Mouse (Mus musculus) liver, adult 2 months (tissue): ENCODE results near the gene Fndc3b. TPM values are rescaled to one million over a fixed set of nuclear protein-coding genes. Genes with fewer than 3 reads are reported as not detected.
A peak's percentile ranks its signal among the peaks of the same experiment; 100 is the strongest.
"Not testable (repeated sequence)": the region's sequence is repeated elsewhere in the genome, so short reads cannot be mapped to it uniquely, and the experiment has no call there.

Experiments used
- DNase-seq: peaks from one replicate; pipeline ENCODE4 v3.0.0-alpha.2; 2011; ENCODE audit warnings: low read depth, low spot score; ENCODE audit errors: extremely low read depth
- H3K27ac ChIP-seq: fragments of 200-500 bp; replicated peaks from 2 replicates; pipeline ENCODE4 v1.5.1; 2012; ENCODE audit warnings: low read depth, mild to moderate bottlenecking, control low read depth, inconsistent platforms, low read length; ENCODE audit not compliant: insufficient read depth
- H3K27me3 ChIP-seq: fragments of 200-500 bp; 2 replicates; pipeline ENCODE4 v1.6.1; 2012; ENCODE audit warnings: mild to moderate bottlenecking, moderate library complexity, low read length, inconsistent platforms; ENCODE audit not compliant: control insufficient read depth, insufficient read depth
- H3K36me3 ChIP-seq: fragments of 200-500 bp; 2 replicates; pipeline ENCODE4 v1.6.1; 2012; ENCODE audit warnings: low read length, inconsistent platforms; ENCODE audit not compliant: control insufficient read depth, insufficient read depth
- H3K4me1 ChIP-seq: fragments of 200-500 bp; 2 replicates; pipeline ENCODE4 v1.6.1; 2011; ENCODE audit warnings: low read length; ENCODE audit not compliant: control insufficient read depth, insufficient read depth
- H3K4me3 ChIP-seq: fragments of 200-500 bp; 2 replicates; pipeline ENCODE4 v1.5.1; 2011; ENCODE audit warnings: low read depth, mild to moderate bottlenecking, control low read depth, low read length, moderate library complexity; ENCODE audit not compliant: insufficient read depth
- H3K79me2 ChIP-seq: fragments of 200-500 bp; 2 replicates; pipeline ENCODE4 v1.6.1; 2012; ENCODE audit warnings: inconsistent platforms, mild to moderate bottlenecking, low read length, moderate library complexity; ENCODE audit not compliant: control insufficient read depth, insufficient read depth
- H3K9ac ChIP-seq: fragments of 200-500 bp; 2 replicates; pipeline ENCODE4 v1.6.1; 2012; ENCODE audit warnings: low read depth, mild to moderate bottlenecking, control low read depth, inconsistent platforms, low read length
- CTCF ChIP-seq: fragments of 200-500 bp; IDR thresholded peaks from 2 replicates; pipeline ENCODE4 v1.5.1; 2011; ENCODE audit warnings: low read depth, low read length, control low read depth
- POLR2A ChIP-seq: fragments of 200-500 bp; IDR thresholded peaks from 2 replicates; pipeline ENCODE4 v1.6.1; 2011; ENCODE audit warnings: low read length, control low read depth; ENCODE audit not compliant: insufficient read depth; ENCODE audit errors: extremely low read depth
- WGBS: fragments of 180-500 bp; shearing (Covaris S2); methylation state at CpG from one replicate; pipeline ENCODE4 v1.1.7; 2018; 5-methylcytosine and 5-hydroxymethylcytosine counted together
- polyA plus RNA-seq: library from polyadenylated mRNA; depleted of rRNA; stranded (reverse); fragments of >200 nt; gene quantifications from 2 replicates; pipeline ENCODE4 v1.2.3, GENCODE M21; 2012
- total RNA-seq: library from RNA; depleted of rRNA; stranded (reverse); fragments of >200 nt; gene quantifications from 2 replicates; pipeline ENCODE4 v1.2.3, GENCODE M21; 2014

The Fndc3b gene
- total and polyA plus RNA-seq, 2 experiments, result 3.3 to 9.4 TPM

GRCm38 (mm10) chr3:27478563-27479156 is 232.4 kb downstream of the Fndc3b start:
- 89% methylated on average over 16 of the region's 16 CpGs for WGBS
- H3K36me3 ChIP-seq, result no peaks in the 10 kb centered on the region
- H3K4me1 ChIP-seq, result peaks cover 8% of the 10 kb centered on the region; the same call in 1 of the 2 replicates

GRCm38 (mm10) chr3:27477749-27478148 is 233.4 kb downstream of the Fndc3b start:
- not testable (repeated sequence) for DNase-seq, H3K27me3 ChIP-seq, H3K79me2 ChIP-seq, H3K36me3 ChIP-seq, H3K9ac ChIP-seq, H3K27ac ChIP-seq, H3K4me3 ChIP-seq, H3K4me1 ChIP-seq
- WGBS, result 92% methylated on average over 3 of the region's 3 CpGs

More at GRCm38 (mm10) chr3:27478563-27479156, 232.4 kb downstream of the Fndc3b start:
- Histone ChIP-seq H3K4me3 (no peak overlapping the region), H3K27me3 (no peaks in the 10 kb centered on the region), H3K27ac (no peak overlapping the region), H3K79me2 (no peaks in the 10 kb centered on the region), H3K9ac (no peak overlapping the region)
- no peak for TF ChIP-seq CTCF
- TF ChIP-seq POLR2A, result no peak
- no peak for DNase-seq

GRCm38 (mm10) chr3:27475899-27476298 is 235.2 kb downstream of the Fndc3b start:
- Histone ChIP-seq H3K9ac (no peak overlapping the region), H3K4me1 (peaks cover 9% of the 10 kb centered on the region; the same call in 1 of the 2 replicates), H3K4me3 (no peak overlapping the region), H3K79me2 (no peaks in the 10 kb centered on the region), H3K27me3 (no peaks in the 10 kb centered on the region), H3K27ac (no peak overlapping the region), H3K36me3 (no peaks in the 10 kb centered on the region)
- WGBS, result 91% methylated on average over 7 of the region's 7 CpGs
- TF ChIP-seq POLR2A, result no peak
- no peak for TF ChIP-seq CTCF
- DNase-seq, result no peak

GRCm38 (mm10) chr3:27473801-27474599 is 237.1 kb downstream of the Fndc3b start:
- no peaks in the 10 kb centered on the region for H3K27me3 ChIP-seq
- H3K4me1 ChIP-seq, result peaks cover 9% of the 10 kb centered on the region; the same call in 1 of the 2 replicates
- H3K36me3 ChIP-seq, result peaks cover 3% of the 10 kb centered on the region; the same call in 1 of the 2 replicates
- WGBS, result 49% methylated on average over 14 of the region's 14 CpGs
- no peaks in the 10 kb centered on the region; the same call in 1 of the 2 replicates for H3K79me2 ChIP-seq
- peak; percentile 79 for DNase-seq
- H3K4me3 ChIP-seq, result no peak overlapping the region
- no peak overlapping the region for H3K9ac ChIP-seq
- no peak for TF ChIP-seq CTCF
- TF ChIP-seq POLR2A, result no peak
- no peak overlapping the region for H3K27ac ChIP-seq

- TF ChIP-seq CTCF (peak; percentile 44; the same call in 1 of the 2 replicates), POLR2A (no peak)
- DNase-seq, result no peak
- Histone ChIP-seq H3K4me3 (no peak overlapping the region), H3K27me3 (no peaks in the 10 kb centered on the region), H3K27ac (no peak overlapping the region), H3K36me3 (peaks cover 3% of the 10 kb centered on the region; the same call in 1 of the 2 replicates), H3K9ac (no peak overlapping the region), H3K4me1 (peaks cover 9% of the 10 kb centered on the region; the same call in 1 of the 2 replicates), H3K79me2 (no peaks in the 10 kb centered on the region; the same call in 1 of the 2 replicates)
- WGBS, result 98% methylated on average over 3 of the region's 3 CpGs
Measured at GRCm38 (mm10) chr3:27472846-27473245, 238.3 kb downstream of the Fndc3b start.
